Mouse (Mus musculus): ENCODE results near the gene Mt3. TPM values are rescaled to one million over a fixed set of nuclear protein-coding genes. Genes with fewer than 3 reads are reported as not detected.
A peak's percentile ranks its signal among the peaks of the same experiment; 100 is the strongest.

Mt3 gene
- polyA plus RNA-seq (2011; ENCODE audit: insufficient read length, low read depth, missing spikeins) = 3.3 TPM in 1 of 2 replicates, not detected in the other

DNA sequence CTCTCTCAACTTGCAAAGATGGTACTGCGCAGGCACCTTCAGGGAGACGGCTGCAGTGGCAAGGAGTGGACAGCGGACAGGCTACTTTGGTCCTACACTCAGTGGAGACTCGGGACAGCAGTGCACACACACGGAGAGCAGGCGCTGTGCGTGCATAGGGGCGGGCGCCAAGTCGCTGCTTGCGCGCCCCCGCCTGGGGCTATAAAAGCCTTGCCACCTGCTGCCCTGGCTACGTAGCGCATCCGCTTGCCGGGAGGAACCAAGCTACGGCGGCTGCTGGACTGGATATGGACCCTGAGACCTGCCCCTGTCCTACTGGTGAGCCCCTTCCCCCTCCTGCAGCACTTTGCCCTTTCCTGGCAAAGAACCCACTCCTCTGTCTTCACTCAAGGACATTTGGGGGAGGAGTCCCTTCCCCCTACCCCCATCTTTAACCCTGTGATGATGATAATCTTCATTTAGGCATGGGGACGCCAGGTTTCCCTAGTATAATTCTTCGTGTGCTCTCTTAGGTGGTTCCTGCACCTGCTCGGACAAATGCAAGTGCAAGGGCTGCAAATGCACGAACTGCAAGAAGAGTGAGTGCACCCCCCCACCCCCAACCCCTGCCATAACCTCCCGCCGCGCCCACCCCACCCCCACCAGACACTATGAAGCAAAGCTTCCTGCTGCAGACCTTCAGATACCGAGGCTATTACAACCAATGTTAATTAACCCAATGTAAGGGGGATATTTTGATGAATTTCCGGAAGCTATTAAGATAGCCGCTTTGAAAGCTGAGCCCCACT lies at the start of gene Mt3:
TSS of gene Mt3 (plus strand) at position 95 of the 788 bp plus-strand sequence.
- Histone ChIP-seq H3K4me1 (ENCODE audit: control insufficient read depth, insufficient read depth, low read length) (peaks cover 4% of the 10 kb centered on the region; the same call in 1 of the 2 replicates), H3K27ac (ENCODE audit: insufficient read depth, low read length) (no peak within 1 kb of the TSS), H3K4me3 (ENCODE audit: insufficient read depth, low read length) (no peak within 1 kb of the TSS)
- no peak for TF ChIP-seq POLR2A (IDR thresholded peaks at IDR 0.05; ENCODE audit: low read depth, low read length)
- TF ChIP-seq CTCF (IDR thresholded peaks at IDR 0.05; ENCODE audit: borderline replicate concordance, insufficient read depth, low read length) = 0 out of 2 replicates have a peak, but pooled peaks have one; percentile 17

DNA sequence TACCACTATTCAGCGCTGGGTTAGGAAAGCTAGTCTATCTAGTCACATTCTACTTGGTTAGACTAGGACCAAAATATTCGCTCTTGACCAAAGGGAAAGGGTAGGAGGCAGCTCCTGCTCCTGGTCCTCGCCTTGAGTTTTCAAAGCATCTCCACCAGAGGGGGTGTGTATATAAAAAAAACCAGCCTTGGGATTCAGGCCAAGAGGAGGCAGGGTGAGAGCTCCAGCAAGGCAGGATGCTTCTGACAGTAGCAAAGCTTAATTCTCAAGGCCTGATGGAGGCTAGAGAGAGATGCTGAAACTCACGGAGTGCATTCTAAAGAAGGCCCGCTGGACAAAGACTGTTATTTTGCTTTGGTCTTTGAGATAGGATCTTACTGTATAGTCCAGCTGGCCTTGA lies 48.3 kb upstream of the Mt3 start:
- no peak for TF ChIP-seq CTCF (IDR thresholded peaks at IDR 0.05; ENCODE audit: borderline replicate concordance, insufficient read depth, low read length)
- TF ChIP-seq POLR2A (IDR thresholded peaks at IDR 0.05; ENCODE audit: low read depth, low read length) = no peak
- H3K27ac ChIP-seq (ENCODE audit: insufficient read depth, low read length) = no peak overlapping the region
- no peaks in the 10 kb centered on the region for H3K4me1 ChIP-seq (ENCODE audit: control insufficient read depth, insufficient read depth, low read length)
- no peak overlapping the region for H3K4me3 ChIP-seq (ENCODE audit: insufficient read depth, low read length)

DNA sequence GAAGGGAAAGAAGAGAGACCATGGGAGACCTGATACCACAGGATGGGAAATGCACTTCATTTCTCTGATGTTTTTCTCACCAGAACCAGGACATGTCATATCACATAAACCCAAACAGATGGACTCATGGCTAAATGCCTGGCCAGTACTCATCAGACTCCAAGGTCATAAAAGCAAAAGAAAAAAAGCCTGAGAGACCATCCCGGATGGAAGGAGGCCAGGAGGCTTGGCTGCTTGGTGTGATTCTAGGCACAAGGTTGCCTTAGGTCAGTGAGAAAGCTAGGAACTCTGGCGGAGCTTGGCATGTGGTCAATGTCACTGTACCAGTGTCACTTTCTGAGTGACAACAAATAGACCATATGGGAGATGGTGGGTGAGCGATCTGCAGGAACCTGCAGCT lies 44.5 kb upstream of the Mt3 start:
- H3K27ac ChIP-seq (ENCODE audit: insufficient read depth, low read length) = no peak overlapping the region
- no peak overlapping the region for H3K4me3 ChIP-seq (ENCODE audit: insufficient read depth, low read length)
- TF ChIP-seq CTCF (IDR thresholded peaks at IDR 0.05; ENCODE audit: borderline replicate concordance, insufficient read depth, low read length) (no peak), POLR2A (IDR thresholded peaks at IDR 0.05; ENCODE audit: low read depth, low read length) (no peak)

DNA sequence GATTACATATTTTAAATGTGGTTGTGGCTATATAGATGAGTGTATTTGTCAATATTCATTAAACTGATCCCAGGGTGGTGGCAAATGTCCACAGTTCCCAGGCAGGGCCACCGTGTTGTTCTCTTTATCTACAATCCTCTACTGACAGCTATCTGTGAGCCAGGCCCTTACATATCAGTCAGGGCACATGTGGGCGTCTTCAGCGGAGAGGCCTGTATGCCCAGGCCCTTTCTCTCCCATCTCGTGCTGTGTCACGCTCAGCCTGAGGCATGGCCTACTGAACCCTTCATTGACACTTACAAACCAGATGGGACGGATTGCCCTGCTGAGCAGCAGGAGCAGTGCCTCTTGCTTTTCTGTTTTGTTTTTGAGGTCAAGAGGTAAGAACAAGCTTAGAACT lies 43.0 kb upstream of the Mt3 start:
- Histone ChIP-seq H3K27ac (ENCODE audit: insufficient read depth, low read length) (no peak overlapping the region), H3K4me1 (ENCODE audit: control insufficient read depth, insufficient read depth, low read length) (no peaks in the 10 kb centered on the region), H3K4me3 (ENCODE audit: insufficient read depth, low read length) (no peak overlapping the region)
- TF ChIP-seq CTCF (IDR thresholded peaks at IDR 0.05; ENCODE audit: borderline replicate concordance, insufficient read depth, low read length) = no peak
- TF ChIP-seq POLR2A (IDR thresholded peaks at IDR 0.05; ENCODE audit: low read depth, low read length) = no peak

More for the DNA sequence above, 44.5 kb upstream of the Mt3 start:
- H3K4me1 ChIP-seq (ENCODE audit: control insufficient read depth, insufficient read depth, low read length) = no peaks in the 10 kb centered on the region

DNA sequence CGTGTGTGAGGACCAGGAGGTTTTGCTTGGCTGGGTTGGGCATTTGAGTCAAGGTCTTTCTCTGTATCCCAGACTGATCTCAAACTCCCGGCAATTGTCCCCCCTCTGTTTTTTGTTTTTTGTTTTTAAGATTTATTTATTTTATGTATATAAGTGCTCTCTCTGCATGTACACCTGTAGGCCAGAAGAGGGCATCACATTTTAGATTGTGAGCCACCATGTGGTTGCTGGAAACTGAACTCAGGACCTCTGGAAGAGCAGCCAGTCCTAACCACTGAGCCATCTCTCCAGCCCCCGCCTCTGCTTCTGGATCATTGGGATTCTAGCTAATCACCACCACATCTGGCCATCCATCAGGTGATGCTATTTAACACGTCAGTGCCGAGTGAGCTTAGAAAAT lies 42.6 kb upstream of the Mt3 start:
- no peak for TF ChIP-seq POLR2A (IDR thresholded peaks at IDR 0.05; ENCODE audit: low read depth, low read length)
- TF ChIP-seq CTCF (IDR thresholded peaks at IDR 0.05; ENCODE audit: borderline replicate concordance, insufficient read depth, low read length) = no peak
- Histone ChIP-seq H3K27ac (ENCODE audit: insufficient read depth, low read length) (no peak overlapping the region), H3K4me3 (ENCODE audit: insufficient read depth, low read length) (no peak overlapping the region), H3K4me1 (ENCODE audit: control insufficient read depth, insufficient read depth, low read length) (no peaks in the 10 kb centered on the region)

DNA sequence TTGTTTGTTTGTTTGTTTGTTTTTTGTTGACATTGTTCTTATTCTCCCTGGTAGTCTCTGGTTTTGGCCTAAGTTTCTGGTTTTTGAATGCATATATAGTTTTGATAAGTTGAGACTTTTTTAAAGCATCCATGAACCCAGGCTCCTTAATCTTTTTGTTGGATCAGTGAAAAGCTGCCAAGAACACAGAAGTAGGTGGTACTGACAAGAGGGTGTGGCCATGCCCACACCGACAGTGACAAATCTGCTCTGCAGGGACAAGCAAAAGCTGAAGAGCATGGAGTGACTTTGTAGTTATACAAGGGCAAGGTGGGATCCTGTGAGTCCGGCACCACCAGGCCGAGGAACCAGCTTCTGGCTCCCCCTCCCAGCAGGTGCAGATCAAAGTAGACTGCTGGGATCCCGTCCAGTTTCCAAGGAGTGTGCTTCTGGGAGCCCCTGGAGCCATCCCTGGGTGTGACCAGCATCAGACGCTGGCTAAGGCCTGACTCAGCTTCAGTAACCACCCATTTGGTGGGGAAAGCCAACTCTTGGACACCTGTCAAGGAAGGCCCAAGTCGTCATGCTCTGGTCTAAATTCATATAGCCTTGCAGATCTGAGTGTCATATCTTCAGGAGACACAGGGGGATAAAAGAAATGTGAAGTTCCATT lies 41.8 kb upstream of the Mt3 start:
- H3K4me3 ChIP-seq (ENCODE audit: insufficient read depth, low read length) = no peak overlapping the region
- TF ChIP-seq POLR2A (IDR thresholded peaks at IDR 0.05; ENCODE audit: low read depth, low read length) = no peak
- no peak for TF ChIP-seq CTCF (IDR thresholded peaks at IDR 0.05; ENCODE audit: borderline replicate concordance, insufficient read depth, low read length)
- no peak overlapping the region for H3K27ac ChIP-seq (ENCODE audit: insufficient read depth, low read length)
- H3K4me1 ChIP-seq (ENCODE audit: control insufficient read depth, insufficient read depth, low read length) = no peaks in the 10 kb centered on the region

DNA sequence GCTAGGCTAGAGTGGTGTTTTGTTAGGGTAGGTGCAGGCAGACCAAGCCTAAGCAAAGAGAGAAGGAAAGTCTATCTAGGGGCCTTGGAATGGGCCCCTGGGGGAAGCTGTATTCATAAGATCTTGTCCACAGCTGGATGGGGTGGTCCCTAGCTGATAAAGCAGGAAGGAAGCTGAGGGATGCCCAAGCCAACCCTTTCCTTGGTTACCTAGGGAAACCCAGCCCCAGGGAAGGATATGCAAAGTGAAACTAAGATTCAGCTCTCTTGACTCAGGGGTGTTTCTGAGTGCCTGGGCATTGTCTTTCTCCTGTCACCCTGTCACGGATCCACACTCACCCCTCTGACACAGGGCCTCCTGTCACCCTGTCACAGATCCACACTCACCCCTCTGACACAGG lies 39.0 kb upstream of the Mt3 start:
- no peak overlapping the region for H3K27ac ChIP-seq (ENCODE audit: insufficient read depth, low read length)
- H3K4me3 ChIP-seq (ENCODE audit: insufficient read depth, low read length) = no peak overlapping the region
- no peaks in the 10 kb centered on the region for H3K4me1 ChIP-seq (ENCODE audit: control insufficient read depth, insufficient read depth, low read length)
- no peak for TF ChIP-seq CTCF (IDR thresholded peaks at IDR 0.05; ENCODE audit: borderline replicate concordance, insufficient read depth, low read length)

DNA sequence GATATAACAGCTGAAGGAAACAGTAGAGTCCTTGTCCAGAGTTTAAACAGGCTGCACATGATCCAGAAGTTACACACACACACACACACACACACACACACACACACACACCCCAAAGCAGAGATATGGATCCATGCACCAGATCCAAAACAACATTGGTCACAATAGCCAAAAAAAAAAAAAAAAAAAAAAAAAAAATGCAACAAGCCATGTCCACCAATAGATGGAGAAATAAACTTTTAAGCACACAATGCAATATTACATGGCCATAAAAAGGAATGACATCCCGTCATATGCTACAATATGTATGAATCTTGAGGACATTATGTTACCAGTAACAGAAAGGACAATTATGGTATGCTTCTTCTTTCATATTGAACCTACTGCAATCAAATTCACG lies 38.4 kb upstream of the Mt3 start:
- no peak for TF ChIP-seq POLR2A (IDR thresholded peaks at IDR 0.05; ENCODE audit: low read depth, low read length)
- no peak for TF ChIP-seq CTCF (IDR thresholded peaks at IDR 0.05; ENCODE audit: borderline replicate concordance, insufficient read depth, low read length)
- H3K27ac ChIP-seq (ENCODE audit: insufficient read depth, low read length) = no peak overlapping the region
- no peaks in the 10 kb centered on the region for H3K4me1 ChIP-seq (ENCODE audit: control insufficient read depth, insufficient read depth, low read length)
- no peak overlapping the region for H3K4me3 ChIP-seq (ENCODE audit: insufficient read depth, low read length)

DNA sequence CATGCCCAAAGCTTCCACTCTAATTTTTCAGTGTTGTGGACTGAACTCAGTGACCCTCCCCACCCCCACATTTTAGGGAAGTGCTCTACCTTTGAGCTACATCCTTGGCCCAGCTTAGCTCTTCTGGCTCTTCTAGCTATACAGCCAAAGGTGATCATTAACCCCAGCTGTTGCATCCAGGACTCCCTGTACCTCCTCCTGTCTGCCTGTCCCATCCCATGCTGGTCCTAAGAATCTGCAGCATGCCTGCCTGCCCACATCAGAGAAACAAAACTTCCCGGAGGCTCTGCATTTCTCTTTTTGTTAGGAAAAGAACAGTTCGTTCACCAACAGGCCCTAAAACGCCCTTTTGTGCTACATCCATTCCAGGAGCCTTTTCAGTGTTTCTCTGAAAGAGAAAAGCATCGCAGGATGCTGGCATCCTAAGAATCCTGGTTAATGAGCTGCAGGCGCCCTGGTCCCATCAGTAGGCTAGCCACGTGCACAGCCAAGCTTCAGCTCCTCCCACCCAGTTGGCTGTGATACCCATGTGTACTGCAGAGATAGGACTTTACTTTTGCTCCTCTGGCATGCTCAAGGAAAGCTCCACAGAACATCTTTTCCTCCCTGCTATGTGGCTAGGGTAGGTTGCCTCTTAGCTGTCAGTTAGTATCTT lies 33.5 kb upstream of the Mt3 start:
- TF ChIP-seq CTCF (IDR thresholded peaks at IDR 0.05; ENCODE audit: borderline replicate concordance, insufficient read depth, low read length) = no peak
- no peak for TF ChIP-seq POLR2A (IDR thresholded peaks at IDR 0.05; ENCODE audit: low read depth, low read length)
- H3K4me1 ChIP-seq (ENCODE audit: control insufficient read depth, insufficient read depth, low read length) = no peaks in the 10 kb centered on the region
- H3K27ac ChIP-seq (ENCODE audit: insufficient read depth, low read length) = no peak overlapping the region
- H3K4me3 ChIP-seq (ENCODE audit: insufficient read depth, low read length) = no peak overlapping the region

DNA sequence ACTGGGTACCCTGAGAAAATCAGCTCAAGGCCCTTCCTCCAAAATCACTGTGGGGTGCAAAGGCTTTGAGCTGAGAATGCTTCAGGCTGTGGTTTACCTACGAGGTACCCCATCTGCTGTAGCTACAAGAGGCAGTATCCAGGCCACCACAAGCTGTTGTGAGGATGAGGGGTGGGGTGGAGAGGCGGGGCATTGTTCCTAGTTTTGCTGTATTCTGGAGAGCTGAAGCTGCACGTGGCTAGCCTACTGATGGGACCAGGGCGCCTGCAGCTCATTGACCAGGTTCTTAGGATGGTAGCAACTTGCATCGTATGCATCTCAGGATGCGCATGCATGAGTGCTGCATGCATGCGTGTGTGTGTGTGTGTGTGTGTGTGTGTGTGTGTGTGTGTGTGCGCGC lies 30.8 kb upstream of the Mt3 start:
- Histone ChIP-seq H3K4me1 (ENCODE audit: control insufficient read depth, insufficient read depth, low read length) (no peaks in the 10 kb centered on the region), H3K27ac (ENCODE audit: insufficient read depth, low read length) (no peak overlapping the region), H3K4me3 (ENCODE audit: insufficient read depth, low read length) (no peak overlapping the region)
- no peak for TF ChIP-seq CTCF (IDR thresholded peaks at IDR 0.05; ENCODE audit: borderline replicate concordance, insufficient read depth, low read length)
- TF ChIP-seq POLR2A (IDR thresholded peaks at IDR 0.05; ENCODE audit: low read depth, low read length) = no peak

Measured in embryonic fibroblast, embryonic 13.5 days (primary cell).